Mouse (Mus musculus) thymus, adult 2 months (tissue): ENCODE measurements around the gene Tenm4. TPM values are rescaled to one million over a fixed set of nuclear protein-coding genes. Genes with fewer than 3 reads are reported as not detected.

ENCODE experiments used
- DNase-seq: peaks from one replicate; pipeline ENCODE4 v3.0.0; 2021
- H3K27ac ChIP-seq: fragments of 200-500 bp; 2 replicates; pipeline ENCODE4 v1.5.1; 2012; ENCODE audit warnings: low read length, control low read depth; ENCODE audit not compliant: control insufficient read depth, insufficient read depth
- H3K27me3 ChIP-seq: fragments of 200-500 bp; 2 replicates; pipeline ENCODE4 v1.6.1; 2012; ENCODE audit warnings: mild to moderate bottlenecking, low read length, moderate library complexity, mixed read lengths; ENCODE audit not compliant: control insufficient read depth, insufficient read depth
- H3K36me3 ChIP-seq: fragments of 200-500 bp; 2 replicates; pipeline ENCODE4 v1.6.1; 2012; ENCODE audit warnings: mild to moderate bottlenecking, low read length, moderate library complexity; ENCODE audit not compliant: control insufficient read depth, insufficient read depth
- H3K4me1 ChIP-seq: fragments of 200-500 bp; replicated peaks from 2 replicates; pipeline ENCODE4 v1.6.1; 2012; ENCODE audit warnings: low read length; ENCODE audit not compliant: control insufficient read depth, insufficient read depth
- H3K4me3 ChIP-seq: fragments of 200-500 bp; 2 replicates; pipeline ENCODE4 v1.5.1; 2012; ENCODE audit warnings: mild to moderate bottlenecking, low read length, control low read depth, moderate library complexity; ENCODE audit not compliant: control insufficient read depth, insufficient read depth
- CTCF ChIP-seq: fragments of 200-500 bp; IDR thresholded peaks from 2 replicates; pipeline ENCODE4 v1.5.1; 2012; ENCODE audit warnings: mild to moderate bottlenecking, control low read depth, low read length, moderate library complexity, borderline replicate concordance; ENCODE audit not compliant: control insufficient read depth, poor library complexity, insufficient read depth; ENCODE audit errors: extremely low read depth
- POLR2A ChIP-seq: fragments of 200-500 bp; IDR thresholded peaks from 2 replicates; pipeline ENCODE4 v1.6.1; 2012; ENCODE audit warnings: mild to moderate bottlenecking, low read length, control low read depth, moderate library complexity; ENCODE audit not compliant: control insufficient read depth, poor library complexity, insufficient read depth; ENCODE audit errors: extremely low read depth
- WGBS: fragments of 180-500 bp; shearing (Covaris S2); methylation state at CpG from one replicate; pipeline ENCODE4 v1.1.7; 2018; 5-methylcytosine and 5-hydroxymethylcytosine counted together
- polyA plus RNA-seq: library from polyadenylated mRNA; depleted of rRNA; stranded (reverse); fragments of >200 nt; gene quantifications from 2 replicates; pipeline ENCODE4 v1.2.3, GENCODE M21; 2012

The Tenm4 gene
- polyA plus RNA-seq, 1 experiment: 2.7 TPM

GRCm38 (mm10) chr7:96842477-96843255, 671.6 kb downstream of the Tenm4 start:
- no peaks in the 10 kb centered on the region for H3K27me3 ChIP-seq
- H3K36me3 ChIP-seq: no peaks in the 10 kb centered on the region
- no peak for TF ChIP-seq POLR2A
- TF ChIP-seq CTCF: no peak
- 93% methylated on average over 12 of the region's 12 CpGs for WGBS
- H3K4me1 ChIP-seq: no peaks in the 10 kb centered on the region
- no peak overlapping the region for H3K4me3 ChIP-seq
- H3K27ac ChIP-seq: no peak overlapping the region
- no peak for DNase-seq

GRCm38 (mm10) chr7:96844104-96844894, 673.3 kb downstream of the Tenm4 start:
- no peak for TF ChIP-seq POLR2A
- TF ChIP-seq CTCF: no peak
- 91% methylated on average over 8 of the region's 8 CpGs for WGBS
- Histone ChIP-seq H3K27me3 (no peaks in the 10 kb centered on the region), H3K36me3 (no peaks in the 10 kb centered on the region), H3K27ac (no peak overlapping the region), H3K4me3 (no peak overlapping the region), H3K4me1 (no peaks in the 10 kb centered on the region)
- no peak for DNase-seq

- Histone ChIP-seq H3K4me3 (no peak overlapping the region), H3K27ac (no peak overlapping the region), H3K36me3 (no peaks in the 10 kb centered on the region), H3K4me1 (no peaks in the 10 kb centered on the region), H3K27me3 (no peaks in the 10 kb centered on the region)
- TF ChIP-seq POLR2A: no peak
- TF ChIP-seq CTCF: no peak
- 94% methylated on average over 2 of the region's 2 CpGs for WGBS
- DNase-seq: no peak
Measured at GRCm38 (mm10) chr7:96852781-96853180, 681.7 kb downstream of the Tenm4 start.

- no peak overlapping the region for H3K27ac ChIP-seq
- H3K36me3 ChIP-seq: no peaks in the 10 kb centered on the region
- no peaks in the 10 kb centered on the region for H3K4me1 ChIP-seq
- WGBS: 46% methylated on average over 5 of the region's 5 CpGs
- no peak overlapping the region for H3K4me3 ChIP-seq
- H3K27me3 ChIP-seq: no peaks in the 10 kb centered on the region
- no peak for DNase-seq
- TF ChIP-seq CTCF (no peak), POLR2A (no peak)
Measured at GRCm38 (mm10) chr7:96855867-96856406, 684.9 kb downstream of the Tenm4 start.

GRCm38 (mm10) chr7:96856518-96856917, 685.5 kb downstream of the Tenm4 start:
- TF ChIP-seq POLR2A (no peak), CTCF (no peak)
- WGBS: 61% methylated on average over 4 of the region's 4 CpGs
- Histone ChIP-seq H3K27ac (no peak overlapping the region), H3K4me1 (no peaks in the 10 kb centered on the region), H3K36me3 (no peaks in the 10 kb centered on the region), H3K27me3 (no peaks in the 10 kb centered on the region), H3K4me3 (no peak overlapping the region)
- DNase-seq: no peak

GRCm38 (mm10) chr7:96859077-96859476, 688.0 kb downstream of the Tenm4 start:
- Histone ChIP-seq H3K4me1 (no peaks in the 10 kb centered on the region), H3K36me3 (no peaks in the 10 kb centered on the region), H3K27ac (no peak overlapping the region), H3K27me3 (no peaks in the 10 kb centered on the region), H3K4me3 (no peak overlapping the region)
- TF ChIP-seq POLR2A (no peak), CTCF (no peak)
- WGBS: 61% methylated on average over 2 of the region's 2 CpGs
- DNase-seq: no peak
